Mouse (Mus musculus): Measurements from ENCODE around the gene Apol7a. TPM values are rescaled to one million over a fixed set of nuclear protein-coding genes. Genes with fewer than 3 reads are reported as not detected.

Apol7a gene
- polyA plus RNA-seq (2012; rRNA removed) = 6.1 and 6.2 TPM in 2 replicates

DNA sequence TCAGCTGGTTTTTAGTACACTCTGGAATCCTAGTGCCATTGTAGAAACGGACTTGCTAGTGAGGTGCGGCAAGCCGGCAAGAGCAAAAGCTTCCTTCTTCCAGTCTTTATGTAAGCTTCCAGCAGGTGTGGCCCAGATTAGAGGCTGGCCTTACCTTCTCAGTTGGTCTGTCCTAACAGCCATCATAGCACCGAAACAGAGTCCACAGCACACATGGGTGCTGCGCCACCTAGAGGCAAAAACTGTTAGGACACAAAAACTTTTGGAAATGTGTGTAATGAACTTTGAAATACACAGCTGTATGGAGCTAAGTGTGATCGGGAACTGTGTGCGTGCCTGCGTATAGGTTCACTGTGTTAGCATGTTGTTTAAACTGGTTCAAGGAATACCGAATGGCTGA, at the start of gene Apol7a:
Gene Apol7a, minus strand, starts transcription at position 84 of the 400 bp plus-strand sequence.

DNA sequence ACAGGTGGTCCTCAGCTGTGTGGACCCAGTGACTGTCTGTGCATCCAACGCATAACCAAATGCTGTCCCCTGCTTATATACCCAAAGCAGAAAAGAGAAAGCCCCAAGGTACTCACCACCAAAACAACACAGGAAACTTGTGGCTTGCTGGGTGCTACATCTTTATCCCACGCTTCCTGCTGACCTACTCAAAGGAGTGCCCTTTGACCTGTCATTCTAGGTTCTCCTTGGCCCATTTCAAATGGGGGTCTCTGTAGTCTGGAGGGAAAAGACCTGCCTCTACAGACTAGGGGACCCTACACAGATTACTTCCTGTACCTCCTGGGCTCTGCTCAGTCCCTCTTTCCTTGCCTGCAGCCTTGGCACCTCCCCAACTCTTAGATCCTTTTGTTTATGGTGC, 48.5 kb upstream of the Apol7a start, which contains the start of gene Apol7b:
Gene Apol7b, minus strand, starts transcription at position 101 of the 400 bp plus-strand sequence.

DNA sequence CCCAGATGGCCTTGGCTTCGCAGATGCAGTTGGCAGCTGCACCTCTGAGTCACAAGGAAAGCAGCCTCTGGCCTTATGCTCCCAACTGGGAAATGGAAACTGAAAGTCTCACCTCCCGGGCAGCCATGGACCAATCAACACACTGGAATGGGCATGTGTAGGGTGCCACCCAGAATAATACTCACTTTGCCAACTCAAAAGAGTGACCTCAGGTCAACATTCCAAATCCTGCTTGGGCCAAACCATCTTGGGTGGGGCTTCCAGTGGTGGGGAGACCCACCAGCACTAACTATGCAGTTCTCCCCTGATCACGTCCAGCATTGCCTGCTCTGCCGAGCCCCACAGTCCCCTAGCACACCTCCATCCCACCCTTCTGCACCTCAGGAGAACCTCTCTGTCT, 12.1 kb upstream of the Apol7a start, which contains the start of gene Apol9a:
Gene Apol9a, minus strand, starts transcription at position 101 of the 400 bp plus-strand sequence.

Other genes with a start within 250 kb of the Apol7a start
- 20.1 and 23.9 TPM in 2 replicates for gene Rbfox2, start 92.1 kb downstream of the Apol7a start, polyA plus RNA-seq (2012; rRNA removed)
- 4.2 and 6.8 TPM in 2 replicates for gene Apol9a, start 12.0 kb upstream of the Apol7a start, polyA plus RNA-seq (2012; rRNA removed)
- gene Apol7b, start 48.4 kb upstream of the Apol7a start, polyA plus RNA-seq (2012; rRNA removed) = not detected in 2 replicates
- not detected in 2 replicates for gene Apol10a, start 77.9 kb upstream of the Apol7a start, polyA plus RNA-seq (2012; rRNA removed)
- not detected in 2 replicates for gene Apol11a, start 109.2 kb upstream of the Apol7a start, polyA plus RNA-seq (2012; rRNA removed)
- gene Apol7c, start 134.2 kb upstream of the Apol7a start, polyA plus RNA-seq (2012; rRNA removed) = 0.67 and 0.87 TPM in 2 replicates
- gene 1700025B11Rik, start 162.8 kb upstream of the Apol7a start, polyA plus RNA-seq (2012; rRNA removed) = not detected in 2 replicates
- gene Apol10b, start 197.0 kb upstream of the Apol7a start, polyA plus RNA-seq (2012; rRNA removed) = 0.06 TPM in 1 of 2 replicates, not detected in the other
- gene Gm36245, start 200.1 kb upstream of the Apol7a start, polyA plus RNA-seq (2012; rRNA removed) = not detected in 2 replicates
- gene Apol11b, start 244.2 kb upstream of the Apol7a start, polyA plus RNA-seq (2012; rRNA removed) = not detected in 2 replicates